Mouse (Mus musculus): ENCODE measurements around the gene Zswim1. TPM values are rescaled to one million over a fixed set of nuclear protein-coding genes. Genes with fewer than 3 reads are reported as not detected.

Zswim1 gene
- total RNA-seq, 1 experiment = 21.5 TPM

GRCm38 (mm10) chr2:164831029-164831428, 8.5 kb downstream of the Zswim1 start:
- no peak overlapping the region for H3K9ac ChIP-seq (ENCODE audit: insufficient read depth, low read depth, low read length, poor library complexity, severe bottlenecking)
- TF ChIP-seq MAFK (IDR thresholded peaks at IDR 0.05; ENCODE audit: insufficient read depth, low read depth, low read length) (no peak), ZNF384 (IDR thresholded peaks at IDR 0.05; ENCODE audit: low read depth, low read length) (no peak), HCFC1 (IDR thresholded peaks at IDR 0.05; ENCODE audit: borderline replicate concordance, insufficient read depth, low read length) (no peak), CHD2 (IDR thresholded peaks at IDR 0.05; ENCODE audit: low read depth, low read length) (no peak), ZC3H11A (IDR thresholded peaks at IDR 0.05; ENCODE audit: borderline replicate concordance, low read depth, low read length) (no peak)
- in situ Hi-C loops (cut with MboI; ENCODE audit: low sequenced_read_pairs in 2 of 2, unreplicated experiment in 2 of 2) = no loop called here
- H3K4me3 ChIP-seq (ENCODE audit: insufficient read depth in 1 of 2, low read depth in 1 of 2, low read length in 2 of 2, poor library complexity in 1 of 2, severe bottlenecking in 1 of 2) = no peak overlapping the region
- H3K36me3 ChIP-seq (ENCODE audit: control insufficient read depth, insufficient read depth, low read length, poor library complexity, severe bottlenecking) = peaks cover 29% of the 10 kb centered on the region
- DNase-seq (ENCODE audit: low read depth, low spot score) = no peak
- H3K4me1 ChIP-seq (ENCODE audit: control insufficient read depth in 2 of 2, insufficient read depth in 2 of 2, low read length in 2 of 2, poor library complexity in 1 of 2) = peaks cover 2 to 26% of the 10 kb centered on the region in 2 experiments; a peak in 2 of 4 replicates
- H3K9me3 ChIP-seq (ENCODE audit: control insufficient read depth, insufficient read depth, low read depth, low read length) = no peaks in the 10 kb centered on the region
- H3K27ac ChIP-seq (ENCODE audit: insufficient read depth, low read depth, low read length, poor library complexity, severe bottlenecking) = no peak overlapping the region

- Histone ChIP-seq H3K9ac (ENCODE audit: insufficient read depth, low read depth, low read length, poor library complexity, severe bottlenecking) (peak overlapping the region; percentile 62; the same call in 1 of the 2 replicates), H3K4me1 (ENCODE audit: control insufficient read depth in 2 of 2, insufficient read depth in 2 of 2, low read length in 2 of 2, poor library complexity in 1 of 2) (peaks cover 2 to 24% of the 10 kb centered on the region in 2 experiments; a peak in 2 of 4 replicates), H3K4me3 (ENCODE audit: insufficient read depth in 1 of 2, low read depth in 1 of 2, low read length in 2 of 2, poor library complexity in 1 of 2, severe bottlenecking in 1 of 2) (peak overlapping the region; percentile 75 to 78; a peak in 3 of 4 replicates), H3K27ac (ENCODE audit: insufficient read depth, low read depth, low read length, poor library complexity, severe bottlenecking) (no peak overlapping the region), H3K9me3 (ENCODE audit: control insufficient read depth, insufficient read depth, low read depth, low read length) (no peaks in the 10 kb centered on the region), H3K36me3 (ENCODE audit: control insufficient read depth, insufficient read depth, low read length, poor library complexity, severe bottlenecking) (peaks cover 26% of the 10 kb centered on the region)
- DNase-seq (ENCODE audit: low read depth, low spot score) = no peak
- in situ Hi-C loops (cut with MboI; ENCODE audit: low sequenced_read_pairs in 2 of 2, unreplicated experiment in 2 of 2) = no loop called here
- no peak for TF ChIP-seq HCFC1 (IDR thresholded peaks at IDR 0.05; ENCODE audit: borderline replicate concordance, insufficient read depth, low read length)
- no peak for TF ChIP-seq ZC3H11A (IDR thresholded peaks at IDR 0.05; ENCODE audit: borderline replicate concordance, low read depth, low read length)
- TF ChIP-seq ZNF384 (IDR thresholded peaks at IDR 0.05; ENCODE audit: low read depth, low read length) = no peak
- TF ChIP-seq MAFK (IDR thresholded peaks at IDR 0.05; ENCODE audit: insufficient read depth, low read depth, low read length) = no peak
- TF ChIP-seq CHD2 (IDR thresholded peaks at IDR 0.05; ENCODE audit: low read depth, low read length) = no peak
Observed at GRCm38 (mm10) chr2:164832032-164832747, 9.7 kb downstream of the Zswim1 start.

- Histone ChIP-seq H3K4me3 (ENCODE audit: insufficient read depth in 1 of 2, low read depth in 1 of 2, low read length in 2 of 2, poor library complexity in 1 of 2, severe bottlenecking in 1 of 2) (peak within 1 kb of the TSS; percentile 75 to 78), H3K9me3 (ENCODE audit: control insufficient read depth, insufficient read depth, low read depth, low read length) (no peaks in the 10 kb centered on the region), H3K27ac (ENCODE audit: insufficient read depth, low read depth, low read length, poor library complexity, severe bottlenecking) (0 out of 2 replicates have a peak within 1 kb of the TSS, but pooled peaks have one; percentile 0), H3K9ac (ENCODE audit: insufficient read depth, low read depth, low read length, poor library complexity, severe bottlenecking) (peak within 1 kb of the TSS; percentile 75), H3K36me3 (ENCODE audit: control insufficient read depth, insufficient read depth, low read length, poor library complexity, severe bottlenecking) (peaks cover 21% of the 10 kb centered on the region), H3K4me1 (ENCODE audit: control insufficient read depth in 2 of 2, insufficient read depth in 2 of 2, low read length in 2 of 2, poor library complexity in 1 of 2) (peaks cover 2 to 17% of the 10 kb centered on the region in 2 experiments; a peak in 2 of 4 replicates)
- DNase-seq (ENCODE audit: low read depth, low spot score) = no peak
- in situ Hi-C loops (cut with MboI; ENCODE audit: low sequenced_read_pairs in 2 of 2, unreplicated experiment in 2 of 2) = no loop called here
- no peak for TF ChIP-seq CHD2 (IDR thresholded peaks at IDR 0.05; ENCODE audit: low read depth, low read length)
- TF ChIP-seq HCFC1 (IDR thresholded peaks at IDR 0.05; ENCODE audit: borderline replicate concordance, insufficient read depth, low read length) = 0 out of 2 replicates have a peak, but pooled peaks have one; percentile 33
- TF ChIP-seq ZC3H11A (IDR thresholded peaks at IDR 0.05; ENCODE audit: borderline replicate concordance, low read depth, low read length) = no peak
Observed at GRCm38 (mm10) chr2:164832748-164833301, 10.3 kb downstream of the Zswim1 start, which contains the start of gene Ctsa. Gene Ctsa (plus strand): TSS chr2:164832873.

GRCm38 (mm10) chr2:164833314-164833959, 11.0 kb downstream of the Zswim1 start, which contains the start of gene Neurl2:
Gene Neurl2 (minus strand): TSS chr2:164833456.
- H3K9me3 ChIP-seq (ENCODE audit: control insufficient read depth, insufficient read depth, low read depth, low read length) = no peaks in the 10 kb centered on the region
- peak; percentile 95 for DNase-seq (ENCODE audit: low read depth, low spot score)
- H3K4me3 ChIP-seq (ENCODE audit: insufficient read depth in 1 of 2, low read depth in 1 of 2, low read length in 2 of 2, poor library complexity in 1 of 2, severe bottlenecking in 1 of 2) = peak within 1 kb of the TSS; percentile 75 to 78
- peaks cover 2 to 13% of the 10 kb centered on the region in 2 experiments; a peak in 2 of 4 replicates for H3K4me1 ChIP-seq (ENCODE audit: control insufficient read depth in 2 of 2, insufficient read depth in 2 of 2, low read length in 2 of 2, poor library complexity in 1 of 2)
- TF ChIP-seq ZNF384 (IDR thresholded peaks at IDR 0.05; ENCODE audit: low read depth, low read length) (0 out of 2 replicates have a peak, but pooled peaks have one; percentile 59), HCFC1 (IDR thresholded peaks at IDR 0.05; ENCODE audit: borderline replicate concordance, insufficient read depth, low read length) (peak; percentile 45; the same call in 1 of the 2 replicates), ZC3H11A (IDR thresholded peaks at IDR 0.05; ENCODE audit: borderline replicate concordance, low read depth, low read length) (no peak), MAFK (IDR thresholded peaks at IDR 0.05; ENCODE audit: insufficient read depth, low read depth, low read length) (no peak)
- peaks cover 22% of the 10 kb centered on the region for H3K36me3 ChIP-seq (ENCODE audit: control insufficient read depth, insufficient read depth, low read length, poor library complexity, severe bottlenecking)
- H3K9ac ChIP-seq (ENCODE audit: insufficient read depth, low read depth, low read length, poor library complexity, severe bottlenecking) = peak within 1 kb of the TSS; percentile 75
- H3K27ac ChIP-seq (ENCODE audit: insufficient read depth, low read depth, low read length, poor library complexity, severe bottlenecking) = peak within 1 kb of the TSS; percentile 0; the same call in 1 of the 2 replicates
- in situ Hi-C loops (cut with MboI; ENCODE audit: low sequenced_read_pairs in 2 of 2, unreplicated experiment in 2 of 2) = no loop called here

Data from ES-E14 (cell line).